In genomic region chr6:31399566-31399965, GRCm38 (mm10) we compare ENCODE assay signal across 8 mouse cellular contexts. TPM values are rescaled to one million over a fixed set of nuclear protein-coding genes. Genes with fewer than 3 reads are reported as not detected.
DNase-seq lines count a peak whose midpoint lies in the region; ATAC-seq and TF ChIP-seq lines count a peak whose summit lies in the region.

No protein-coding gene starts in this region.

- WGBS in heart, adult 2 months, result under 1% methylated on average over 13 of the region's 13 CpGs
- under 1% methylated on average over 13 of the region's 13 CpGs for WGBS in kidney, embryonic 15.5 days

- intact Hi-C loops in heart, adult 2 months (cut with DNase I), result loop anchor here (2.0 to 5.0 kb wide), 3 partner anchors 29 to 177 kb away; no protein-coding TSS in a partner anchor
- intact Hi-C loops in heart, postnatal 25 days (cut with DNase I), result loop anchor here (2.0 to 5.0 kb wide), 2 partner anchors 29 to 182 kb away; no protein-coding TSS in a partner anchor

- no peak; the same call in 1 of the 2 replicates for ATAC-seq in kidney, embryonic 15.5 days (replicated peaks; ENCODE audit: low FRiP score)

- peaks cover 15% of the 10 kb centered on the region for H3K4me1 ChIP-seq in heart, adult 2 months (ENCODE audit: control insufficient read depth, insufficient read depth, low read length)
- peaks cover 35% of the 10 kb centered on the region for H3K4me1 ChIP-seq in kidney, embryonic 15.5 days

- H3K9ac ChIP-seq in heart, adult 2 months (ENCODE audit: low read depth, low read length), result peak overlapping the region; percentile 89
- peak overlapping the region; percentile 97 for H3K9ac ChIP-seq in kidney, embryonic 15.5 days

- DNase-seq in heart, adult 2 months, result peak; percentile 38 to 40
- no peak for DNase-seq in heart, postnatal 25 days (ENCODE audit: low spot score)
- DNase-seq in cerebellum, adult 9-10 months, result peak; percentile 45
- peak; percentile 7 for DNase-seq in forelimb bud, embryonic 11.5 days (ENCODE audit: low read depth, low spot score)
- DNase-seq in lung, postnatal 14 days, result peak; percentile 29
- DNase-seq in spleen, postnatal 10 days (ENCODE audit: low spot score in 2 of 2), result peak; percentile 47 to 55
- DNase-seq in left cerebral cortex, adult 9 months (ENCODE audit: low spot score in 2 of 2), result no peak

- H3K9me3 ChIP-seq in kidney, embryonic 15.5 days (replicated peaks), result no peaks in the 10 kb centered on the region

- H3K36me3 ChIP-seq in heart, adult 2 months (ENCODE audit: control insufficient read depth, insufficient read depth, low read length), result peaks cover 18% of the 10 kb centered on the region
- H3K36me3 ChIP-seq in kidney, embryonic 15.5 days, result no peaks in the 10 kb centered on the region

- H3K4me3 ChIP-seq in heart, adult 2 months, result peak overlapping the region; percentile 64
- peak overlapping the region; percentile 95 for H3K4me3 ChIP-seq in kidney, embryonic 15.5 days (replicated peaks)

- no peak for TF ChIP-seq POLR2A in heart, adult 2 months (IDR thresholded peaks at IDR 0.05; ENCODE audit: insufficient read depth, low read depth, low read length)

- peak overlapping the region; percentile 71 for H3K4me2 ChIP-seq in kidney, embryonic 15.5 days

- H3K79me2 ChIP-seq in heart, adult 2 months (replicated peaks; ENCODE audit: control insufficient read depth, insufficient read depth, low read length), result peaks cover 6% of the 10 kb centered on the region

- peak overlapping the region; percentile 97 for H3K27ac ChIP-seq in heart, adult 2 months
- peak overlapping the region; percentile 95 for H3K27ac ChIP-seq in kidney, embryonic 15.5 days

- no peaks in the 10 kb centered on the region for H3K27me3 ChIP-seq in heart, adult 2 months (ENCODE audit: control insufficient read depth, insufficient read depth, low read length)
- H3K27me3 ChIP-seq in kidney, embryonic 15.5 days, result no peaks in the 10 kb centered on the region

- TF ChIP-seq EP300 in heart, adult 2 months (IDR thresholded peaks at IDR 0.05; ENCODE audit: insufficient read depth, low read depth, low read length), result no peak

- TF ChIP-seq CTCF in heart, adult 2 months (IDR thresholded peaks at IDR 0.05), result no peak

RNA-seq across cellular contexts. Expression of gene Mkln1, which starts 1.0 kb away (rescaled TPM):
- total RNA-seq in heart, adult 2 months (2021), result 100 to 1,000 TPM; 148 to 157 TPM
- 52.5 and 94.8 TPM in 2 replicates for polyA plus RNA-seq in heart, adult 2 months (2012; rRNA removed)
- total RNA-seq in heart, postnatal 25 days (2021), result 100 to 1,000 TPM; 164 to 171 TPM
- polyA plus RNA-seq in kidney, embryonic 15.5 days (2015; fragmentation: Nextera tagmentation; extraction: Ambion mirVana), result 205 and 206 TPM in 2 replicates

Comparison
In these comparisons a context has a peak if more than half of its experiments do, and no peak if none do; other contexts are left out.
1. DNase-seq: peak in heart, adult 2 months (2 of 2), cerebellum, adult 9-10 months (single experiment), forelimb bud, embryonic 11.5 days (single experiment), lung, postnatal 14 days (single experiment) and spleen, postnatal 10 days (2 of 2); none in heart, postnatal 25 days (single experiment) and left cerebral cortex, adult 9 months (0 of 2).